Mouse (Mus musculus) ES-E14 (cell line): Measurements from ENCODE around the gene As3mt.

Source experiments
- MAFK ChIP-seq: IDR thresholded peaks from 2 replicates; pipeline ENCODE4 v1.6.1; 2014; ENCODE audit warnings: mild to moderate bottlenecking, low read depth, low read length, inconsistent platforms; ENCODE audit not compliant: insufficient read depth
- ZNF384 ChIP-seq: IDR thresholded peaks from 2 replicates; pipeline ENCODE4 v1.6.1; 2012; ENCODE audit warnings: low read depth, low read length, inconsistent platforms

DNA sequence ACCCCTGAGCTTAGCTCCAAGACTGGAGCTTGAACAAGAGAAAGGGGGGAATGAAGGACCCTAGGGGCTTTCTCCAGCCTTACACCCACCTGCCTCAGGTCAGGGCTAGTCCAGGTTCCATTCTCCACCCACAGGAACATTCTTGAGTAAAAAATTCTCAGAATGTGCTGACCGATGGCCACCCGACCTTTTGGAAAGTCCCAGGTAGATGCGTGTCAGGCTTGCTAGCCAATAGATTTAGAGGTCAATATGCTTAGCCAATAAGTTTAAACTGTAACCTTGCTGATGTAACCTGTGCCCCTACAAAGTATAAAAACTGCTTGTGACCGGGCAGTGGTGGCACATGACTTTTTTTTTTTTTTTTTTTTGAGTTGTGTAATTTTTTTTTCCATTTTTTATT lies 49.0 kb downstream of the As3mt start:
- TF ChIP-seq ZNF384: no peak
- no peak for TF ChIP-seq MAFK
